Mouse (Mus musculus): ENCODE data around the gene Gm28363.
"Not testable (repeated sequence)": the region's sequence is repeated elsewhere in the genome, so short reads cannot be mapped to it uniquely, and the experiment has no call there.

Gene Gm28363

DNA sequence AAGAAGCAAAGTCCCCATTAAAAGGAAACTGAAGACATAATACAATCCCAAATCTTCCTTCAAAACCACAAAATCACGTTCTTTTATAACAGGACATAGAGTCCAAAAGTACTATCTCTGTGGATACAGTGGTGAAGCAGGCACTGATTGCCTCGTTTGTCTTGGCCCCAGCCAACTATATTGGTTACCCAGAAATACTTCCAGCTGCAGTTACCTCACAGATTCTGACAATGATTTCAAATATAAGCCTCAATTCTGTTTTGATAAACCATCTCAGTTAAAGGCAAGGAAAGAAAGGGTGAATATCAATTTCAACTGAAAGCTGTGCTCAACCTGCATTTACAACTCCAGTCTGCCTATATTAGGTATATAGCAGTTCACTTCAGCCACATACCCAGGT lies at the start of gene Gm28363:
TSS of gene Gm28363 (plus strand) at position 301 of the 400 bp plus-strand sequence.
- DNase-seq (ENCODE audit: low read depth, low spot score); H3K36me3 ChIP-seq (ENCODE audit: control insufficient read depth, insufficient read depth, low read length, poor library complexity, severe bottlenecking); H3K27me3 ChIP-seq (ENCODE audit: control insufficient read depth, insufficient read depth, low read length, poor library complexity, severe bottlenecking): not testable (repeated sequence)

DNA sequence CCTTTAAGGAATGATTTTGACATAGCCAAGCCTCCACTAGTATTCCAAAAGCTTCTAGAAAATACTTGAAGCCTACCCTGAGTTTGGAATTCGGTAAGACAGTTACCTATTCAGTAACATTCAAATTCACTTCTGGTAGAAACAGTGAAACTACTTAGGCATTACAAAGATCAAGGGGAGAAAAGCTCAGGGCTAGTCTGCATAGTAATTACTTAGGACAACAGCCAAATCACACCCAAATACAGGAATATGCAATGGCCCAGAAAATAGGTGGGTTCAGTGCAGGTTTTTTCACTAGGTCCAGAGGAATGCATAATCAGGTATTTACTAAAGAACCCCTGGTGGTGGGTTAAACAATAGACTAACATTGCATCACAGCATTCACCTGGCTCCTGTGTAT lies 46.7 kb upstream of the Gm28363 start:
- H3K36me3 ChIP-seq (ENCODE audit: control insufficient read depth, insufficient read depth, low read length, poor library complexity, severe bottlenecking); H3K27me3 ChIP-seq (ENCODE audit: control insufficient read depth, insufficient read depth, low read length, poor library complexity, severe bottlenecking); DNase-seq (ENCODE audit: low read depth, low spot score): not testable (repeated sequence)
